Mouse (Mus musculus): Measurements from ENCODE around the gene Cenpn.

Gene Cenpn

GRCm38 (mm10) chr8:116942284-116943058, 20.9 kb downstream of the Cenpn start:
- DNase-seq (ENCODE audit: low spot score in 2 of 2) = no peak

- DNase-seq (ENCODE audit: low spot score in 2 of 2) = peak; percentile 66 to 69
Observed at GRCm38 (mm10) chr8:116943161-116943554, 21.6 kb downstream of the Cenpn start, which contains the start of gene Atmin. Gene Atmin (plus strand): TSS chr8:116943393.

- DNase-seq (ENCODE audit: low spot score in 2 of 2) = peak in 1 of 2 experiments; percentile 25
Observed at GRCm38 (mm10) chr8:116943555-116944384, 22.2 kb downstream of the Cenpn start.

- DNase-seq (ENCODE audit: low spot score in 2 of 2) = no peak
Observed at GRCm38 (mm10) chr8:116944385-116944696, 22.8 kb downstream of the Cenpn start.

- no peak for DNase-seq (ENCODE audit: low spot score in 2 of 2)
Observed at GRCm38 (mm10) chr8:116945169-116945910, 23.8 kb downstream of the Cenpn start.

- DNase-seq (ENCODE audit: low spot score in 2 of 2) = peak; percentile 28 to 42
Observed at GRCm38 (mm10) chr8:116946268-116946838, 24.8 kb downstream of the Cenpn start.

GRCm38 (mm10) chr8:116946851-116947250, 25.3 kb downstream of the Cenpn start:
- DNase-seq (ENCODE audit: low spot score in 2 of 2) = no peak

- DNase-seq (ENCODE audit: low spot score in 2 of 2) = no peak
Observed at GRCm38 (mm10) chr8:116947589-116947988, 26.1 kb downstream of the Cenpn start.

- no peak for DNase-seq (ENCODE audit: low spot score in 2 of 2)
Observed at GRCm38 (mm10) chr8:116951369-116951768, 29.8 kb downstream of the Cenpn start.

GRCm38 (mm10) chr8:116951778-116952177, 30.2 kb downstream of the Cenpn start:
- DNase-seq (ENCODE audit: low spot score in 2 of 2) = no peak

GRCm38 (mm10) chr8:116952428-116952827, 30.9 kb downstream of the Cenpn start:
- no peak for DNase-seq (ENCODE audit: low spot score in 2 of 2)

GRCm38 (mm10) chr8:116954415-116954814, 32.9 kb downstream of the Cenpn start:
- peak; percentile 52 to 64 for DNase-seq (ENCODE audit: low spot score in 2 of 2)

GRCm38 (mm10) chr8:116969531-116969930, 48.0 kb downstream of the Cenpn start:
- DNase-seq (ENCODE audit: low spot score in 2 of 2) = no peak

- no peak for DNase-seq (ENCODE audit: low spot score in 2 of 2)
Observed at GRCm38 (mm10) chr8:116975066-116975465, 53.5 kb downstream of the Cenpn start.

GRCm38 (mm10) chr8:116975606-116976005, 54.1 kb downstream of the Cenpn start:
- no peak for DNase-seq (ENCODE audit: low spot score in 2 of 2)

GRCm38 (mm10) chr8:116978052-116978451, 56.5 kb downstream of the Cenpn start:
- no peak for DNase-seq (ENCODE audit: low spot score in 2 of 2)

GRCm38 (mm10) chr8:116978631-116979256, 57.2 kb downstream of the Cenpn start, which contains the start of gene 1700030J22Rik:
Gene 1700030J22Rik (minus strand): TSS chr8:116978959.
- DNase-seq (ENCODE audit: low spot score in 2 of 2) = peak; percentile 91 to 94

GRCm38 (mm10) chr8:116980117-116980516, 58.6 kb downstream of the Cenpn start:
- peak; percentile 14 to 37 for DNase-seq (ENCODE audit: low spot score in 2 of 2)

- DNase-seq (ENCODE audit: low spot score in 2 of 2) = no peak
Observed at GRCm38 (mm10) chr8:116989842-116990241, 68.3 kb downstream of the Cenpn start.

Data from frontal cortex, postnatal 25 days (tissue).